Mouse (Mus musculus) testis, adult 2 months (tissue): ENCODE data around the gene Lrrk1.

Experiments
- CTCF ChIP-seq: fragments of 200-500 bp; IDR thresholded peaks from 2 replicates; pipeline ENCODE4 v1.5.1; 2012; ENCODE audit warnings: low read depth, mild to moderate bottlenecking, inconsistent platforms, low read length, moderate library complexity; ENCODE audit not compliant: control insufficient read depth, insufficient read depth, insufficient replicate concordance
- POLR2A ChIP-seq: fragments of 200-500 bp; IDR thresholded peaks from 2 replicates; pipeline ENCODE4 v1.6.1; 2012; ENCODE audit warnings: low read depth, mild to moderate bottlenecking, inconsistent platforms, low read length, moderate library complexity; ENCODE audit not compliant: control insufficient read depth

DNA sequence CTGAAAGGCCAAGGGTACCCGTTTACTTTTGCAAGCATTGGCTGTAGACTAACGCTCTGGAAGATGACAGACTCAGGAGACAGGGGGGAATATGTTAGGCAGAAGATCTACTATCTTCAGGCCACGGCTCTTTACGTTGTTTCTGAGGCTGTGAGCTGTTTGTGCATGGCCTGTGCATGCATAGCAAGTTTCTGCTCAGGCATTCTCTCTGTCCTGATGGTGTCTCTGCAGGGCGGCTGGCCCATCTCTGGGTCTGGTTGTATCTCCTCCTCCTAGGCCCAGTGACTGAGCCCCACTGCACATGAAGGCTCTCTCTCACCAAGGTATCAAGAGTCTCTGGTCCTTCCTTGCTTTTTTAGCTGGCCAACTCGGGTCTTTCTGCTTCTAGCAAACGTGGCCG is 127.9 kb downstream of the Lrrk1 start:
- TF ChIP-seq CTCF (no peak), POLR2A (no peak)
